Mouse (Mus musculus) spleen, adult 12 weeks (tissue): Measurements from ENCODE around the gene Spryd7.

Experiments used
- DNase-seq: peaks from one replicate; pipeline ENCODE4 v3.0.0; 2022; ENCODE audit warnings: low spot score

The Spryd7 gene

GRCm38 (mm10) chr14:61535811-61536210 lies 20.9 kb downstream of the Spryd7 start:
- no peak for DNase-seq

GRCm38 (mm10) chr14:61530966-61531365 lies 25.7 kb downstream of the Spryd7 start:
- DNase-seq, result no peak

- DNase-seq, result no peak
Measured at GRCm38 (mm10) chr14:61530396-61530795, 26.3 kb downstream of the Spryd7 start.

GRCm38 (mm10) chr14:61529533-61529932 lies 27.2 kb downstream of the Spryd7 start:
- DNase-seq, result no peak

- DNase-seq, result no peak
Measured at GRCm38 (mm10) chr14:61526006-61526405, 30.7 kb downstream of the Spryd7 start.

- DNase-seq, result no peak
Measured at GRCm38 (mm10) chr14:61523821-61524220, 32.9 kb downstream of the Spryd7 start.

- DNase-seq, result no peak
Measured at GRCm38 (mm10) chr14:61518659-61519480, 37.8 kb downstream of the Spryd7 start.

GRCm38 (mm10) chr14:61516471-61517426 lies 39.9 kb downstream of the Spryd7 start:
- no peak for DNase-seq

GRCm38 (mm10) chr14:61511494-61511893 lies 45.2 kb downstream of the Spryd7 start:
- no peak for DNase-seq

- DNase-seq, result peak; percentile 58
Measured at GRCm38 (mm10) chr14:61497716-61498490, 58.8 kb downstream of the Spryd7 start.

GRCm38 (mm10) chr14:61493511-61494135 lies 63.1 kb downstream of the Spryd7 start:
- no peak for DNase-seq
